Mouse (Mus musculus) C2C12 (cell line): ENCODE data around the gene Gm20219. TPM values are rescaled to one million over a fixed set of nuclear protein-coding genes. Genes with fewer than 3 reads are reported as not detected.
A peak's percentile ranks its signal among the peaks of the same experiment; 100 is the strongest.

Experiments
- H3K27me3 ChIP-seq: one replicate; pipeline ENCODE4 v1.6.1; 2011; ENCODE audit not compliant: control insufficient read depth, insufficient read depth, insufficient read length
- H3K36me3 ChIP-seq: one replicate; pipeline ENCODE4 v1.6.1; 2011; ENCODE audit not compliant: control insufficient read depth, insufficient read depth
- H3K4me3 ChIP-seq: one replicate; pipeline ENCODE4 v1.5.1; 2011; ENCODE audit warnings: mild to moderate bottlenecking, control low read depth; ENCODE audit not compliant: poor library complexity, insufficient read depth, severe bottlenecking
- H3K79me2 ChIP-seq: one replicate; pipeline ENCODE4 v1.6.1; 2011; ENCODE audit not compliant: control insufficient read depth, insufficient read depth
- H3K79me3 ChIP-seq: one replicate; pipeline ENCODE4 v1.6.1; 2011; ENCODE audit warnings: low read depth, control low read depth
- H3ac ChIP-seq: one replicate; pipeline ENCODE3; 2011; ENCODE audit warnings: low read depth; ENCODE audit not compliant: control insufficient read depth, insufficient read length
- CEBPB ChIP-seq: IDR thresholded peaks from one replicate; pipeline ENCODE4 v1.6.1; 2011; ENCODE audit warnings: low read depth, mild to moderate bottlenecking, control low read depth, moderate library complexity
- CTCF ChIP-seq: IDR thresholded peaks from one replicate; pipeline ENCODE4 v1.5.1; 2011; ENCODE audit not compliant: control insufficient read depth, insufficient read depth, insufficient read length
- FOSL1 ChIP-seq: IDR thresholded peaks from one replicate; pipeline ENCODE4 v1.8.0; 2011; ENCODE audit warnings: mild to moderate bottlenecking, low read length; ENCODE audit not compliant: poor library complexity, insufficient read depth, severe bottlenecking
- MAX ChIP-seq: IDR thresholded peaks from one replicate; pipeline ENCODE4 v1.6.1; 2011; ENCODE audit warnings: mild to moderate bottlenecking, control low read depth
- MYOD1 ChIP-seq: IDR thresholded peaks from one replicate; pipeline ENCODE4 v1.6.1; 2011; ENCODE audit warnings: low read depth; ENCODE audit not compliant: control insufficient read depth, insufficient read length
- MYOG ChIP-seq: IDR thresholded peaks from one replicate; pipeline ENCODE4 v1.6.1; 2011; ENCODE audit not compliant: control insufficient read depth, insufficient read length; ENCODE audit errors: extremely low read depth
- USF1 ChIP-seq: IDR thresholded peaks from one replicate; pipeline ENCODE4 v1.6.1; 2011; ENCODE audit warnings: low read depth, mild to moderate bottlenecking, control low read depth, moderate library complexity
- long read RNA-seq, 2 experiments: library from polyadenylated mRNA; unstranded; transcript quantifications; one replicate each; pipeline ENCODE4 v2.0.0; 2019 to 2020
- polyA plus RNA-seq: library from polyadenylated mRNA; unstranded; fragments of >200 nt; fragmentation: generic; extraction: Trizol; gene quantifications from one replicate; pipeline ENCODE4 v1.2.1, GENCODE M21; 2012; ENCODE audit warnings: missing spikeins

Gm20219 gene
- polyA plus RNA-seq = 0.09 TPM
- long read RNA-seq, experiment 1 = 0 reads
- long read RNA-seq, experiment 2 = 0 reads

DNA sequence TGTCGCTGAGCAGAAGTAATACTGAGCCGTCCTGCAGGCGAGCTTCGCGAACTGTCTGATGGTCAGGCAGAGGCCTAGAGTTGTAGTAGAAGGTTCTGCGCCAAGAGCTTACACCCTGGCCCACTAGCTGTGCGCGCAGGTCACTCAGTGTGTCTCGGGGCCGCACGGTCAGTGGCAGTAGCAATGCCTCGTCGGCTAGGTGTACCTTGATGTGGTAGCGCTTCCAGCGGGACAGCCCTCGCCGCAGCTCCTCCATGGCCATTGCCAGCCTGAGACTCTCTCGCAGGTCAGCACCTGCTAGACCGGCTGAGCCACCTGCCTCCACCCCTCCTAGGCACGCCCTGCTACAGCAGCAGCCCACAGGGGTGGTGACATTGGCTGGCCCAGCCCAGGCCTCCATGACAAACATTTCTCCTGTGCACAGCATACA lies at the start of gene Gm20219:
Gene Gm20219, minus strand, starts transcription at position 266 of the 430 bp plus-strand sequence.
- TF ChIP-seq MYOD1 (no peak), CEBPB (no peak), MYOG (no peak), FOSL1 (no peak), MAX (no peak), CTCF (no peak), USF1 (no peak)
- Histone ChIP-seq H3ac (no peak within 1 kb of the TSS), H3K79me2 (no peaks in the 10 kb centered on the region), H3K36me3 (peaks cover 8% of the 10 kb centered on the region), H3K27me3 (no peaks in the 10 kb centered on the region), H3K4me3 (no peak within 1 kb of the TSS), H3K79me3 (no peaks in the 10 kb centered on the region)

- no peak overlapping the region for H3K4me3 ChIP-seq
- TF ChIP-seq MAX (no peak), MYOG (no peak), MYOD1 (no peak), USF1 (no peak), FOSL1 (no peak), CTCF (no peak), CEBPB (no peak)
- no peaks in the 10 kb centered on the region for H3K27me3 ChIP-seq
- H3ac ChIP-seq = no peak overlapping the region
- H3K79me3 ChIP-seq = no peaks in the 10 kb centered on the region
- H3K36me3 ChIP-seq = peaks cover 80% of the 10 kb centered on the region
- peaks cover 20% of the 10 kb centered on the region for H3K79me2 ChIP-seq
These were observed 49.8 kb upstream of the Gm20219 start for GRCm38 (mm10) chr17:56604070-56604380.

DNA sequence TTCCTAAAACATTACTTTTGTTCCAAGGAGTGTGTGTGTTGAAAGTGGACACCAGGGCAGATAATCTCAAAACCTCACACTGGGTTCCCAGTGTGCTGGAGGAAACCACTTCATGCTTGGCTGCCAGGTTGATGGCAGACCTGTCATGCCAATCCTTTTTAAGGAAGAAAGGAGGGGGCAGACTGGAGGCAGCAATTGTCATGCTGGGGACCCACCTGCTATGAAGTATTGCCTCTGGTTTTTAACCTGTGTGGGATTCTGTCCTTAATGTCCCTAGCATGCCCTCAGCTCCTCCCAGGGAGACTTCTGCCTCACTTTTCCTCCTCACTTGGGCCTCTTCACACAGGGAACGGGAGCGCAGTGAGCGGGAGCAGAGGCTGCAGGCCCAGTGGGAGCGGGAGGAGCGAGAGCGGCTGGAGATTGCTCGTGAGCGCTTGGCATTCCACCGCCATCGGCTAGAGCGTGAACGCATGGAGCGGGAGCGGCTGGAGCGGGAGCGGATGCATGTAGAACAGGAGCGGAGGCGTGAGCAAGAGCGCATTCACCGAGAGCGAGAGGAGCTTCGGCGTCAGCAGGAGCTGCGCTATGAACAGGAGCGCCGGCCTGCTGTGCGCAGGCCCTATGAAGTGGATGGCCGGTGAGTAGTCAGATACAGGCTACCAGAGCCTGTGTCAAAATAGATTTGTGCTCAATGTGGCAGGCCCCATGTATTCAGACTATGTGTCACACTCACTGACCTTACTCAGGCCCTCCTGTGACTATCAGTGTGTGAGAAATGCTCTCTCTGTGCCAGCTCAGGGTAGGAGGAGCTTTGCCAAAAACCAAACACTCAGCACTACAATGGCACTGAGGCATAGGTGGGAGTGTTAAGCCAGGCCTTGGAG lies 49.2 kb upstream of the Gm20219 start:
- TF ChIP-seq CEBPB (no peak), CTCF (no peak), MYOG (no peak), USF1 (no peak), MAX (no peak), MYOD1 (no peak)
- Histone ChIP-seq H3ac (no peak overlapping the region), H3K27me3 (no peaks in the 10 kb centered on the region), H3K79me2 (peaks cover 14% of the 10 kb centered on the region), H3K36me3 (peaks cover 80% of the 10 kb centered on the region), H3K4me3 (no peak overlapping the region), H3K79me3 (no peaks in the 10 kb centered on the region)

DNA sequence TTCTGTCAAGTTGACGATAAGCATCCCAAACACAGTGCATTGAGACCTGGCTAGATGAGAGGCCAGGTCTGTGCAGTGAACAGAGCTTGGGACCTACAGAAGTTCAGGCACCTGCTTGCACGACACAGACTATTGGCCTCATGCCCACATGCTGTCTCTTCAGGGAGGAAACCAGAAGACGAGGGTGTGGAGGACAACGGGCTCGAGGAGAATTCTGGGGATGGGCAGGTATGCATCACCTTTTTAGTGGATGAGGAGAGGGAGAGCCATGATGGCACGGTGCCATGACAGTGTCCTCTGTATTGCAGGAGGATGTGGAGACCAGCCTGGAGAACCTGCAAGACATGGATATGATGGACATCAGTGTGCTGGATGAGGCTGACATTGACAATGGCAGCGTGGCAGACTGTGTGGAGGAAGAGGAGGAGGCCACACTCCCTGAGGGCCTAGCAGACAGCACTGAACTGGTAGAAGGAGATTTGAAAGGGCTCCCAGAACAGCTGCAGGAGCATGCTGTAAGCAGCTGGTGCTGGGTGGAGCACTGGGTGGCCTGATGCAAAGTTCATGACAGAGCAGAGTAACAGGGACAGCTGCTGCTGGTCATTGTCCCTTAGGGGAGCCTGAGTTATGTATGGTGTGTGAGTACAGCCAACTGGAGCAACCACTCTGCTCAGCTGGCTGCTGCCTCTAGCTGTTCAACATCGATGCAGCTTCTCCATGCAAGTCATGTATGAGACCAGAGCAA lies 39.5 kb upstream of the Gm20219 start:
- TF ChIP-seq USF1 (no peak), MYOD1 (peak; percentile 79)
- H3K79me3 ChIP-seq = peaks cover 69% of the 10 kb centered on the region
- H3K27me3 ChIP-seq = no peaks in the 10 kb centered on the region
- no peak overlapping the region for H3K4me3 ChIP-seq
- peaks cover 78% of the 10 kb centered on the region for H3K79me2 ChIP-seq
- peaks cover 94% of the 10 kb centered on the region for H3K36me3 ChIP-seq
- no peak overlapping the region for H3ac ChIP-seq

DNA sequence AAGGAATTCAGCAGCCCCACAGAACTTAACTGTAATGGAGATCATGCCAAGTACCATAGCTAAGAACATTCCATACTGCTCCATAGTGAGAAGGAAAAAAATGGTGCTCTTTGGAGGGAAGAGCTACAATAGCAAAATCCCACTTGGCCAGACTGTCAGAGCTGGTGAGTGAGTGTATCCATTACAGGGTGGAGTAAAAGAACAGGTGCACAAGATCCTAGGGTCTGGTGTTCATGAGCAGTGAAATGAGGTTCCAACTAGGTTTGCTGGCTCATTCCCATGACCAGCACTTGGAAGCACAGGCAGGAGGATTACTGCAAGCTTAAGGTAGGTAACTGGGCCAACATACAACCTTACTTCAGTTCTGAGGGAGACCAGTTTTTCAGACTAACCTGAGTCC lies 38.4 kb upstream of the Gm20219 start:
- no peak for TF ChIP-seq CEBPB
- no peak for TF ChIP-seq CTCF
- TF ChIP-seq USF1 = no peak
- TF ChIP-seq MAX = no peak
- TF ChIP-seq MYOD1 = no peak
- Histone ChIP-seq H3K36me3 (peaks cover 98% of the 10 kb centered on the region), H3K27me3 (no peaks in the 10 kb centered on the region), H3ac (no peak overlapping the region), H3K79me2 (peaks cover 90% of the 10 kb centered on the region), H3K4me3 (no peak overlapping the region), H3K79me3 (peaks cover 81% of the 10 kb centered on the region)

GRCm38 (mm10) chr17:56588921-56589320 lies 34.7 kb upstream of the Gm20219 start:
- H3K79me2 ChIP-seq = peaks cover 95% of the 10 kb centered on the region
- H3K4me3 ChIP-seq = no peak overlapping the region
- H3ac ChIP-seq = no peak overlapping the region
- TF ChIP-seq MYOG (no peak), MYOD1 (no peak), CEBPB (no peak), MAX (no peak), FOSL1 (no peak), CTCF (no peak), USF1 (no peak)
- peaks cover 87% of the 10 kb centered on the region for H3K79me3 ChIP-seq
- H3K36me3 ChIP-seq = peaks cover 73% of the 10 kb centered on the region
- no peaks in the 10 kb centered on the region for H3K27me3 ChIP-seq
